Mouse (Mus musculus) embryonic facial prominence, embryonic 12.5 days (tissue): ENCODE results near the gene Orai1. TPM values are rescaled to one million over a fixed set of nuclear protein-coding genes. Genes with fewer than 3 reads are reported as not detected.
"Not testable (repeated sequence)": the region's sequence is repeated elsewhere in the genome, so short reads cannot be mapped to it uniquely, and the experiment has no call there.

Experiments used
- ATAC-seq: fragments of 200-750 bp; cut with Nextera tagmentation; 2 replicates; pipeline ENCODE4 v1.8.0; 2017; ENCODE audit not compliant: insufficient number of reproducible peaks, insufficient read depth, low FRiP score, low TSS enrichment
- H3K27ac ChIP-seq: fragments of 300-500 bp; sonication (generic); 2 replicates; pipeline ENCODE4 v1.5.1; 2016; ENCODE audit warnings: mild to moderate bottlenecking
- H3K27me3 ChIP-seq: fragments of 300-500 bp; sonication (generic); 2 replicates; pipeline ENCODE4 v1.6.1; 2016; ENCODE audit warnings: mild to moderate bottlenecking, moderate library complexity
- H3K36me3 ChIP-seq: fragments of 300-500 bp; sonication (generic); 2 replicates; pipeline ENCODE4 v1.6.1; 2016; ENCODE audit warnings: mild to moderate bottlenecking
- H3K4me1 ChIP-seq: fragments of 300-500 bp; sonication (generic); 2 replicates; pipeline ENCODE4 v1.6.1; 2016
- H3K4me2 ChIP-seq: fragments of 300-500 bp; sonication (generic); replicated peaks from 2 replicates; pipeline ENCODE4 v1.6.1; 2016; ENCODE audit warnings: mild to moderate bottlenecking, moderate library complexity
- H3K4me3 ChIP-seq: fragments of 300-500 bp; sonication (generic); 2 replicates; pipeline ENCODE4 v1.5.1; 2016; ENCODE audit warnings: mild to moderate bottlenecking
- H3K9ac ChIP-seq: fragments of 300-500 bp; sonication (generic); 2 replicates; pipeline ENCODE4 v1.6.1; 2016; ENCODE audit warnings: mild to moderate bottlenecking, moderate library complexity
- H3K9me3 ChIP-seq: fragments of 300-500 bp; sonication (generic); 2 replicates; pipeline ENCODE4 v1.6.1; 2016; ENCODE audit warnings: mild to moderate bottlenecking, moderate library complexity
- WGBS: fragments of 180-500 bp; shearing (Covaris S2); methylation state at CpG from one replicate; pipeline ENCODE4 v1.1.7; 2016; 5-methylcytosine and 5-hydroxymethylcytosine counted together
- polyA plus RNA-seq: library from polyadenylated mRNA; unstranded; fragments of >200 nt; fragmentation: Nextera tagmentation; extraction: Ambion mirVana; gene quantifications from 2 replicates; pipeline ENCODE4 v1.2.1, GENCODE M21; 2016

Orai1 gene
- polyA plus RNA-seq = 12.3 and 14.8 TPM in 2 replicates

- H3K4me1 ChIP-seq = peaks cover 27% of the 10 kb centered on the region
- peak within 1 kb of the TSS; percentile 69 for H3K4me3 ChIP-seq
- H3K9me3 ChIP-seq = no peaks in the 10 kb centered on the region
- H3K27me3 ChIP-seq = no peaks in the 10 kb centered on the region
- under 1% methylated on average over 104 of the region's 106 CpGs for WGBS
- no peaks in the 10 kb centered on the region for H3K36me3 ChIP-seq
- ATAC-seq = peak; percentile 87
- peak within 1 kb of the TSS; percentile 81 for H3K4me2 ChIP-seq
- H3K27ac ChIP-seq = peak within 1 kb of the TSS; percentile 92
- peak within 1 kb of the TSS; percentile 76 for H3K9ac ChIP-seq
Observed at GRCm38 (mm10) chr5:123014753-123015701, at the start of gene Orai1. Gene Orai1 (plus strand): TSS chr5:123015074.

- no peaks in the 10 kb centered on the region for H3K27me3 ChIP-seq
- ATAC-seq = no peak
- 0 out of 2 replicates have a peak, but pooled peaks cover 5% of the 10 kb centered on the region for H3K36me3 ChIP-seq
- no peaks in the 10 kb centered on the region for H3K4me1 ChIP-seq
- WGBS = 90% methylated on average over 11 of the region's 11 CpGs
- no peak overlapping the region for H3K9ac ChIP-seq
- H3K27ac ChIP-seq = no peak overlapping the region
- H3K9me3 ChIP-seq = no peaks in the 10 kb centered on the region
- no peak overlapping the region for H3K4me3 ChIP-seq
- H3K4me2 ChIP-seq = no peak overlapping the region
Observed at GRCm38 (mm10) chr5:122965427-122965826, 49.4 kb upstream of the Orai1 start.

GRCm38 (mm10) chr5:122968322-122968721 lies 46.6 kb upstream of the Orai1 start:
- H3K4me1 ChIP-seq = no peaks in the 10 kb centered on the region
- H3K4me3 ChIP-seq = no peak overlapping the region
- no peak overlapping the region for H3K9ac ChIP-seq
- no peaks in the 10 kb centered on the region for H3K27me3 ChIP-seq
- H3K36me3 ChIP-seq = no peaks in the 10 kb centered on the region
- WGBS = 14% methylated on average over 4 of the region's 4 CpGs
- H3K4me2 ChIP-seq = no peak overlapping the region
- no peaks in the 10 kb centered on the region for H3K9me3 ChIP-seq
- H3K27ac ChIP-seq = no peak overlapping the region
- no peak for ATAC-seq

GRCm38 (mm10) chr5:122970056-122970455 lies 44.8 kb upstream of the Orai1 start:
- H3K27ac ChIP-seq = no peak overlapping the region
- H3K9ac ChIP-seq = no peak overlapping the region
- H3K4me1 ChIP-seq = no peaks in the 10 kb centered on the region
- no peaks in the 10 kb centered on the region for H3K9me3 ChIP-seq
- ATAC-seq = no peak
- H3K4me2 ChIP-seq = no peak overlapping the region
- H3K4me3 ChIP-seq = no peak overlapping the region
- H3K27me3 ChIP-seq = no peaks in the 10 kb centered on the region
- no peaks in the 10 kb centered on the region for H3K36me3 ChIP-seq
- 82% methylated on average over 5 of the region's 5 CpGs for WGBS

GRCm38 (mm10) chr5:122971438-122971837 lies 43.4 kb upstream of the Orai1 start:
- 84% methylated on average over 4 of the region's 4 CpGs for WGBS
- no peak for ATAC-seq

GRCm38 (mm10) chr5:122972116-122972515 lies 42.8 kb upstream of the Orai1 start:
- no peaks in the 10 kb centered on the region for H3K36me3 ChIP-seq
- no peak overlapping the region for H3K4me3 ChIP-seq
- no peak overlapping the region for H3K4me2 ChIP-seq
- WGBS = 77% methylated on average over 9 of the region's 9 CpGs
- no peaks in the 10 kb centered on the region for H3K9me3 ChIP-seq
- no peaks in the 10 kb centered on the region for H3K27me3 ChIP-seq
- no peak overlapping the region for H3K27ac ChIP-seq
- ATAC-seq = no peak
- no peaks in the 10 kb centered on the region for H3K4me1 ChIP-seq
- H3K9ac ChIP-seq = no peak overlapping the region

More at GRCm38 (mm10) chr5:122971438-122971837, 43.4 kb upstream of the Orai1 start:
- Histone ChIP-seq H3K4me3 (no peak overlapping the region), H3K4me1 (no peaks in the 10 kb centered on the region), H3K9me3 (no peaks in the 10 kb centered on the region), H3K27ac (no peak overlapping the region), H3K27me3 (no peaks in the 10 kb centered on the region), H3K36me3 (no peaks in the 10 kb centered on the region), H3K4me2 (no peak overlapping the region), H3K9ac (no peak overlapping the region)

- H3K4me1 ChIP-seq, H3K9me3 ChIP-seq, H3K27ac ChIP-seq, ATAC-seq, H3K36me3 ChIP-seq, H3K27me3 ChIP-seq, H3K4me3 ChIP-seq, H3K4me2 ChIP-seq, H3K9ac ChIP-seq: not testable (repeated sequence)
- WGBS = 96% methylated on average over 4 of the region's 4 CpGs
Observed at GRCm38 (mm10) chr5:122974701-122975100, 40.2 kb upstream of the Orai1 start.

GRCm38 (mm10) chr5:122978970-122979369 lies 35.9 kb upstream of the Orai1 start:
- Histone ChIP-seq H3K4me2 (no peak overlapping the region), H3K27ac (no peak overlapping the region), H3K4me1 (no peaks in the 10 kb centered on the region), H3K9me3 (no peaks in the 10 kb centered on the region), H3K4me3 (no peak overlapping the region), H3K36me3 (no peaks in the 10 kb centered on the region), H3K9ac (no peak overlapping the region), H3K27me3 (no peaks in the 10 kb centered on the region)
- no peak for ATAC-seq
- WGBS = 80% methylated on average over 8 of the region's 8 CpGs

- H3K9ac ChIP-seq = no peak overlapping the region
- H3K9me3 ChIP-seq = no peaks in the 10 kb centered on the region
- no peak for ATAC-seq
- no peaks in the 10 kb centered on the region for H3K36me3 ChIP-seq
- 0 out of 2 replicates have a peak, but pooled peaks cover 4% of the 10 kb centered on the region for H3K27me3 ChIP-seq
- no peak overlapping the region for H3K4me3 ChIP-seq
- H3K4me1 ChIP-seq = peaks cover 30% of the 10 kb centered on the region
- 81% methylated on average over 5 of the region's 5 CpGs for WGBS
- no peak overlapping the region for H3K27ac ChIP-seq
- no peak overlapping the region for H3K4me2 ChIP-seq
Observed at GRCm38 (mm10) chr5:122984483-122984882, 30.4 kb upstream of the Orai1 start.

- Histone ChIP-seq H3K9ac (no peak overlapping the region), H3K36me3 (no peaks in the 10 kb centered on the region), H3K9me3 (no peaks in the 10 kb centered on the region), H3K4me2 (no peak overlapping the region), H3K27ac (no peak overlapping the region), H3K4me3 (no peak overlapping the region), H3K27me3 (0 out of 2 replicates have a peak, but pooled peaks cover 4% of the 10 kb centered on the region), H3K4me1 (peaks cover 36% of the 10 kb centered on the region)
- 52% methylated on average over 3 of the region's 3 CpGs for WGBS
- no peak for ATAC-seq
Observed at GRCm38 (mm10) chr5:122985276-122985675, 29.6 kb upstream of the Orai1 start.

- H3K4me2 ChIP-seq = peak overlapping the region; percentile 27
- 0 out of 2 replicates have a peak overlapping the region, but pooled peaks have one; percentile 30 for H3K27ac ChIP-seq
- H3K36me3 ChIP-seq = no peaks in the 10 kb centered on the region
- no peak overlapping the region for H3K4me3 ChIP-seq
- WGBS = 31% methylated on average over 8 of the region's 8 CpGs
- peaks cover 44% of the 10 kb centered on the region for H3K4me1 ChIP-seq
- H3K9ac ChIP-seq = no peak overlapping the region; the same call in 1 of the 2 replicates
- H3K9me3 ChIP-seq = no peaks in the 10 kb centered on the region
- H3K27me3 ChIP-seq = 0 out of 2 replicates have a peak, but pooled peaks cover 4% of the 10 kb centered on the region
- no peak for ATAC-seq
Observed at GRCm38 (mm10) chr5:122986091-122986493, 28.8 kb upstream of the Orai1 start.
